Mouse (Mus musculus) left cerebral cortex, adult 11 months (tissue): ENCODE measurements around the gene Dhrs4.

Experiments used
- DNase-seq: peaks from one replicate; pipeline ENCODE4 v3.0.0; 2022; ENCODE audit warnings: low spot score

Gene Dhrs4

DNA sequence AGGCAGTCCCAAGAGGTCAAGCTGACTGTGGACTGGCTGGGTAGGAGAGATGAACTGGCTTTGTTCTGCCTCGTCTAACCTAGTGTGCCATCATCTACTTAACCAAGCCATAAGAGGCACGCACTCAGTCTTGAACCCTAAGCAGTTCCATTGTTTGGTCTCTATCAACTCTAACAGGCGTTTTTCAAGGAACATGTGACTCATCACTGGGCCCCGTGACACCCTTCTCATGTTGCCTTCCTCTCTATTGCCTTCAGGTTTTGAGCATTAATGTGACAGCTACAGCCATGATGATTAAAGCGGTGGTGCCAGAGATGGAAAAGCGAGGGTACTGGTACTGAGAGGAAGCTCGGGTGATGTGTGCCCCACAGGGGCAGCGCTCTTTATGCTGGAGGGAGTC lies 8.3 kb downstream of the Dhrs4 start:
- no peak for DNase-seq

DNA sequence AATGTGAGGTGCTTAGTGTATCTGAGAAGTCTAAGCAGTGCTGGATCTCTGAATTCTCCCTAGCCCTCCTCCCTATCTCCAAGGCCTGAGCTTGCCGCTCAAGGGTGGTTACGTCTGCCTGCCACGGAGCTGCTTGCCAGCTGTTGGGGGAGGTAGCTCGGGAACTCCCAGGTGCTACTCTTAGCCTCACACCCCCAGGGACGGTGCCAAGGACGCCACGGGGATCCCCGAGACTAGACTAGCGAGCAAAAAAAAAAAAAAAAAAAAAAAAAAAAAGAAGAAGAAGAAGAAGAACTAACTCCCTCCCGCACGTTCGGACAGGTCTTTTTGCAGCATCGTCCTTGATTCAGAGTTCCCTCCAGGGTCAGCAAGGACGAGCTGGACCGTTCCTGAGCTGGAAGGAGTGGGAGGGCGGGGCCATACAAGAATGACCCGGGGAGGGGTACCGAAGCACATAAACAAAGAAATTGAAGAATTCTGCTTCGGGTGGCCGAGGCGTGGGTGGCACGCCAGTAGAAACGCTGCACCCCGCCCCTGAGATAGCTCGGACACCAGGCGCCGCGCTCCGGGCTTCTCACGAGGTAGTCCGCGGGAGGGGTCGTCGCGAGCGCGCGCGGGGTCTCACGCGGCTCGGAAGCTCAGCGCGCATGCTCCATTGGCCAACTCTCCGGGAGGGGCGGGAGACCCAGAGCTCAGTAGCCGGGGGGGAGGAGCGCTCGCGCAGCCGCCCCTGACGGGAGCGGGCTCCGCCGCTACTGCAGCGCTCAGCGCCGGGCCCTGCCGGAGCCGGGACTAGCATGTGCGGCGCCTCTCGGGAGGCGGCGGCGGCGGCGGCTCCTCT lies 12.0 kb downstream of the Dhrs4 start, which contains the start of gene Carmil3:
TSS of gene Carmil3 (plus strand) at position 291 of the 841 bp plus-strand sequence.
- DNase-seq = peak; percentile 82

- no peak for DNase-seq
These were observed 12.8 kb downstream of the Dhrs4 start for GRCm38 (mm10) chr14:55491291-55491833.

DNA sequence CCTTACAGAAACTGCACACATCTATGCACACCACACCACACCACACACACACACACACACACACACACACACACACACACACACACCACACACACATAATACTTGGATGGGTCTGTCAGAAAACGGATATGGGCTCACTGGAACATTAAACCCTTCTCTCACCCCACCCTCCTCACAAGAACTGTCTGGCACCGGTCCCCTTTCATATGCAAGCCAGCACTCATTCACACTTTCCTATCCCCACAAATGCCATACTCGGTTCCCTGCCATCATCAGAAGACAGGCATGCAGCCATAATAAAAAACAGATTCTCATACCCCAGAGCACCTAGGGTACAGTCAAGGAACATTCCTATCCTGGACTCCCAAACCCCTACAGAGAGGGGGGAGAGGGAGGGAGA lies 13.5 kb downstream of the Dhrs4 start:
- DNase-seq = no peak

- DNase-seq = no peak
These were observed 17.1 kb downstream of the Dhrs4 start for GRCm38 (mm10) chr14:55495509-55496240.

DNA sequence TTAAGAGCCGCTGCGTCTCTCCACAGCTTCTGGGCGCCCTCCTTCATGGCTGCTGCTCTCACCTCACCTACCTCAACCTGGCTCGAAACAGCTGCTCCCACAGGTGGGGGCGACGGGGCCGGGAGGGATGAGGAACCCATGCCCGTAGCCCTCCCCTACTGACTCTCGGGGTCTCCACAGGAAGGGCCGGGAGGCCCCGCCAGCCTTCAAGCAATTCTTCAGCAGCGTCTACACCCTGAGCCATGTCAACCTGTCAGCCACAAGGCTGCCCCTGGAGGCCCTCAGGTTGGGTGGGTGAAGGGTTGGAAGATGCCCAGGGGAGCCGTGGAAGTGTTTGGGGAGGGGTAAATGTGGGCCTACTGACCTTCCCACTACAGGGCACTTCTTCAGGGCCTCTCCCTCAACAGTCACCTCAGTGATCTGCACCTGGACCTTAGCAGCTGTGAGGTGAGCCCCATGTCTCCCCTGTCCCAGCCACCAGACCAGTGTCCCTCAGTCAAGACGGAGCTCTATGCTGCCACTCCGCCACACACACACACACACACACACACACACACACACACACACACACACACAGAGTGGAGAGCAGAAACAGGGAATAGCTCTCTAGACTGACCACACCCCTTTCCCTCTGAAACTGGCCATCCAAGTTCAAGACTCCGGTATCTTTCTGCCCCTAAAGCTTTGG lies 18.3 kb downstream of the Dhrs4 start:
- DNase-seq = no peak

- DNase-seq = peak; percentile 64
These were observed 18.9 kb downstream of the Dhrs4 start for GRCm38 (mm10) chr14:55497449-55497821.

DNA sequence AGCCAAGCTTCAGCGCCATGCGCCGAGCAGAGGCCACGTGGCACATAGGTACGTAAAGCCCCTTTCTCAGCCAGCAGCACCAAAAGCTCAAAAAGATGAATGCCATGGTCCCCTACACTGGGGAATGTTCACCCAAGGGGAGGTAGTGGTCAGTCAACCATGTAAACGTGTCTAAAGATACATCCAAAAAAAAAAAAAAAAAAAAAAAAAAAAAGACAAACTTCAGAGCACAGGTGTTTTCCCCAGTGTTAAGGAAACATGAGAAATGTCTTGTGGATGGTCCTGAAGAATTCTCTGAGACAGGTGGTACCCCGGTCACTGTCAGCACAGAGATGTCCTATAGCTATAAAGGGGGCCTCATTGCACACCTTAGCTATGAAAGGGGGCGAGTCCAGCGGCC lies 27.1 kb downstream of the Dhrs4 start:
- DNase-seq = no peak

DNA sequence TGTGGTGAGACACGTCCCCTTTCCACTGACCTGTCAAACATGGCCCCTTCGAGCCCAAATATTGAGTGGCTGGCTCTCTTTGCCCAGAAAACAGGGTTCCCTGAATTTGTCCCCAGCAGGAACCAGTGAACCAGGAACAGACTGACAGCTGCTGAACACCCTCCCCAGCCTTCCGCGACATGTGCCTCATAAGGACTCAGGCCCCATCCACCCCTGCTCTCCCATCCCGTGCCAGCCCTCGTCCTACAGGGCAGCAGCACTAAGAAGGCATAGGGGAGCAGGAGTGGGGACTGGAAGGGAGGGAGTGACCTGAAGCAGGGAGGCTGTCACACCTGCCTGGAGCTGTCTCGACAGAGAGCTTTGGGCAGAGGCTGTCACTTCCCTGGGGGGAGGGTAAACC lies 29.2 kb downstream of the Dhrs4 start:
- no peak for DNase-seq

DNA sequence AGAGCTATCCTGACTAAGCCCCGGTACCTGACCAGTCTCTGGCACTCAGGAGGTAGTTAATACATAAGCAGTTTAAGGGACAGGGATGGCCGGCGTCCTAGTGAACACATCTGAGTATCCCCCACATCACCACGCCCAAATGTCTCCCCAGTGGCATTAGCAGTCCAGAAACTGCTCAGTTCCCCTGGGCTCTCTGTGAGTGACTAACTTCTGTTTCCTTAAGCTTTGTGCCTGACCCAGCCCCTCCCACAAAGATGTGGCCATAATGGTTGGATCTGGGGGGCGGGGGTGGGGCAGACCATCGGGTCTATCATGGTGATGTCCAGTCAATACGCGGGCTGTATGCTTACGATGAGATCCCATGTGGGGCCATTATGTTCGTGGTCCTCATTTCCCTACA lies 31.0 kb downstream of the Dhrs4 start:
- no peak for DNase-seq

GRCm38 (mm10) chr14:55510125-55510731 lies 31.7 kb downstream of the Dhrs4 start, which contains the start of gene Cpne6:
Gene Cpne6 (plus strand): TSS chr14:55510445.
- no peak for DNase-seq

GRCm38 (mm10) chr14:55511037-55511436 lies 32.5 kb downstream of the Dhrs4 start:
- no peak for DNase-seq

DNA sequence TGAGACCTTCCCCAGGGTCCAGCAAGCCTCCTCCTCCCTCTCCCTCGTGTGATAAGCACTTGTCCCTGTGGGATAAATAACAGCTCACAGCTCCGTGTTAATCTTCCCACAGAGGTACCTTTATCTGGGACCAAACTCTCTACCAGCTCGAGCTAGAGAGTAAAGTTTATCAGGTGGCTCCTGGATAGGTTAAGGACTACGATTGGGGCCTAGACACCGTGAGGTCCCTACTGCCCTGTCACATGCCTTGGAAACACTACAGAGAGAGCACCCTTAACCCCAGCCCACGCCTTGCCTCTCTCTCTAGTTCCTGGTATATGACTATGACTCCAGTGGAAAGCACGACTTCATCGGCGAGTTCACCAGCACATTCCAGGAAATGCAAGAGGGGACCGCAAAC lies 35.4 kb downstream of the Dhrs4 start:
- DNase-seq = no peak

GRCm38 (mm10) chr14:55515846-55516245 lies 37.3 kb downstream of the Dhrs4 start:
- DNase-seq = no peak

DNA sequence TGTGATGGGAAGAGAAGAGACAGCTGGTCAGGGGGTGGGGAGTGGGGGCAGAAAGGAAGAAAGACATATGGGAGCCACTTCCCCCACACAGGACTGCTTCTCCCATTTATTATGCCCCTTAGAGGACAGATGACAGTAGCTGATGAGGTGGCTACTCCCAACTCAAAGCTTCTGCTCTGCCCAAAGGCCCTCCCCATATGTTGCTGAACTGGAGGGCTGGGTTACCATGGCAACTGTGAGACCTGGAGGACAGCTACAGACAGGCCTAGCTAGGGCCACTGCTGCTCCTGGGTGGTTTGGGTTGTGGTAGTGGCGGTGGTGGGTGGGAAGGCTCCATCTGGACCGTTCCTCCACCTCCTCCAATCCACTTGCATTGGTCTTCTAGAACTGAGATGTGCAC lies 40.3 kb downstream of the Dhrs4 start:
- DNase-seq = peak; percentile 56

- DNase-seq = no peak
These were observed 41.0 kb downstream of the Dhrs4 start for GRCm38 (mm10) chr14:55519604-55520003.

- DNase-seq = no peak
These were observed 42.1 kb downstream of the Dhrs4 start for GRCm38 (mm10) chr14:55520451-55521361.

DNA sequence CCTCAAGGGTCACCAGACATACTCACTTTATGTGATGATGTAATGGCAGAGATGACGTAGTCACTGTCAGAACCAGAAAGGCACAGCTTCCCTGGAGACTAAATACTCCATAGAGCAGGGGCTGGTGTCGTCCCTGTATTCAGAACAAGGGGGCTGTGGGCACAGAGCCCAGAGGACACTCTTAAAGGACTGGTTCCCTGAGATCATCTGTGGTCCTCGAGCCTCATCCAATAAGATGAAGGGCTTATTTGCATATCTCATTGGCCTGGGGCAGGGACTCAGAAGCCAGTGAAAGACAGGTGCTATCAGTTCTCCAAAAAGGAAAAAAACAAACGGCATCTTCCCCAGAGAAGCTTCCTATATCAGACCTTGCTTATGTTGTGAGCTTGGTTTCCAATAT lies 45.5 kb downstream of the Dhrs4 start:
- no peak for DNase-seq

DNA sequence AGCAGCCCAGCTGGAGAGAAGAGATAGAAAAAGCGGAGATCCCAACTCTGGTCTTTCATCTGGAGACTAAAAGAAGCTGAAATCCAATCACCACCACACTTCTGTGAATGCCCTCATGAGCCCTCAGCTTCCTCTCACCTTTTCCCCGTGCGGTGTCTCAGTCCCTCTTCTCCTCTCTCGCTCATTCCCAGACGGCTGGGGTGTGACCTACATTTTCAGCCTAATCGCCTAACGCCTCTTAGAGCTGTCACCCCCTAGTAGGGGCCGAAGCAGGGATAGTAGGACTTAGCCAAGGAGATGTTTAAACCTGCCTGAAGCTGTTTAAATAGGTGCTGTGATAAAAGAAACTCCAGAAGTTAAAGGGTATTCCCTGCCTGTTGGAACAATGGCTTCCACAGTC lies 46.2 kb downstream of the Dhrs4 start, which contains the start of gene Nrl:
TSS of gene Nrl (minus strand) at position 197 of the 400 bp plus-strand sequence.
- DNase-seq = no peak

DNA sequence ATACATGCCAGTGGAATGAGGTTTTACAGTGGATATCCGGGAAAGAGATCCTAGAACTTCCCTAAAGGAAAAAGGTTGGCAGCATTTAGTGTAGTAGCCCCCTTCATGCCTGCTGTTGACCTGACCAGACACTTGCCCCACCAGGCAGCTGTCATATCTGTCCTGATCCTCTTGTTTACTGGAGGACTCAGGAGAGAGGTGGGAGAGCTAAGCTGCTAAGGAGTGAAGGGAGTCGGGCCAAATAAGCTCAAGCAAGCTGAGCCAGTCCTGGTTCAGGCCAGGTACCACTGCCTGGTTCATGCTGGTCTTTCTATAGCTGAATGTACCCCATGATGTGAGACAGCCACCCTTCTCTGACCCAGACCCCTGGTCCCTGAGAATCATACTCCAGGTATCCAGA lies 48.1 kb downstream of the Dhrs4 start:
- no peak for DNase-seq

DNA sequence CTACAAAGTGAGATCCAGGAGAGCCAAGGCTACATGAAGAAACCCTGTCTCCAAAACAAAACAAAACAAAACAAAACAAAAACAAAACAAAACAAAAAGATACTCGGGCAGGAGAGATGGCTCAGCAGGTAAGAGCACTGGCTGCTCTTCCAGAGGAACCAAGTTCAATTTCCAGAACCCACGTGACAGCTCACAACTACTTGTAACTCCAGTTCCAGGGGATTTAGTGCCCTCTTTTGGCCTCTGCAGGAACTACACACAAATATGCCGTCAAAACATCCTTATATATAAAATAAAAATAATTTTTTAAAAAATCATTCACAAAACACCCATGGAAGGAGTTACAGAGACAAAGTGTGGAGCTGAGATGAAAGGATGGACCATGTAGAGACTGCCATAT lies 49.4 kb downstream of the Dhrs4 start:
- DNase-seq = no peak
